Mouse (Mus musculus): ENCODE results near the gene Phlpp1.

DNA sequence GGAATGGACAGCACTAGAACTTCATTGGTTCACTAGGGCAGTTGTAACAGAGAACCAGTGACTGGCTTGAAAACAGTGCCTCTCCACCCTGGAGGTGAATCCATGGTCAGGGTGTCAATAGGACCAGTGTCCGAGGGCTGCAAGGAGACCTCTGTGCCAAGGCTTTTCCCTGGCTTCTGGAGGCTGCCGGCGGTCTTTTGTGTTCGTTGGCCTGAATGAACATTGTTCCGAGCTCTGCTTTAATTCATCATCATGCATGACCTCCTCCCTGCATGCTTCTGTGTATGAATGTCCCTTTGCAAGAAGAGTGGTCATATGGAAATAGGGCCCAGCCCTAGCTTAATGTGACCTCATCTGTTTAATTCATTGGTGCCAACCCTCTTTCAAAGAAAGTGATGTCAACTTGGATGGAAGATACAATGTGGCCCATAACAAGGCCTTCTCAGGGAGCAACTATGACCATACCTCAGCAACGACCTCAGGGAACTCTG is 231.5 kb downstream of the Phlpp1 start:
- TF ChIP-seq CTCF (IDR thresholded peaks at IDR 0.05; ENCODE audit: low read depth) (no peak), EP300 (optimal IDR thresholded peaks at IDR 0.05) (no peak)
